Mouse (Mus musculus) kidney, postnatal 0 days (tissue): Measurements from ENCODE around the gene Runx1. TPM values are rescaled to one million over a fixed set of nuclear protein-coding genes. Genes with fewer than 3 reads are reported as not detected.

ENCODE experiments used
- ATAC-seq: fragments of 200-750 bp; cut with Nextera tagmentation; replicated peaks from 2 replicates; pipeline ENCODE4 v1.8.0; 2017; ENCODE audit warnings: low read depth, moderate number of reproducible peaks, moderate TSS enrichment, moderate library complexity; ENCODE audit not compliant: low FRiP score
- DNase-seq: peaks from one replicate; pipeline ENCODE4 v3.0.0-alpha.2; 2016; ENCODE audit warnings: low spot score
- H3K27ac ChIP-seq: fragments of 300-500 bp; sonication (generic); 2 replicates; pipeline ENCODE4 v1.5.1; 2014; ENCODE audit warnings: mild to moderate bottlenecking
- H3K27me3 ChIP-seq: fragments of 300-500 bp; sonication (generic); 2 replicates; pipeline ENCODE4 v1.6.1; 2014; ENCODE audit warnings: low read length, mixed read lengths; ENCODE audit not compliant: insufficient read depth
- H3K36me3 ChIP-seq: fragments of 300-500 bp; sonication (generic); 2 replicates; pipeline ENCODE4 v1.6.1; 2014; ENCODE audit warnings: low read length, mixed read lengths; ENCODE audit not compliant: insufficient read depth
- H3K4me1 ChIP-seq: fragments of 300-500 bp; sonication (generic); replicated peaks from 2 replicates; pipeline ENCODE4 v1.6.1; 2014; ENCODE audit warnings: antibody characterized with exemption, low read length, mixed read lengths; ENCODE audit not compliant: insufficient read depth
- H3K4me2 ChIP-seq: fragments of 300-500 bp; sonication (generic); 2 replicates; pipeline ENCODE4 v1.6.1; 2014; ENCODE audit warnings: mild to moderate bottlenecking, low read length, moderate library complexity, mixed read lengths
- H3K4me3 ChIP-seq: fragments of 300-500 bp; sonication (generic); replicated peaks from 2 replicates; pipeline ENCODE4 v1.5.1; 2014; ENCODE audit warnings: low read depth, low read length
- H3K9ac ChIP-seq: fragments of 300-500 bp; sonication (generic); 2 replicates; pipeline ENCODE4 v1.6.1; 2014; ENCODE audit warnings: low read depth, low read length
- H3K9me3 ChIP-seq: fragments of 300-500 bp; sonication (generic); replicated peaks from 2 replicates; pipeline ENCODE4 v1.6.1; 2016; ENCODE audit warnings: low read length, inconsistent platforms, mixed read lengths
- CTCF ChIP-seq: IDR thresholded peaks from 2 replicates; pipeline ENCODE4 v1.5.1; 2016; ENCODE audit warnings: antibody characterized with exemption, low read depth, mild to moderate bottlenecking, moderate library complexity
- WGBS: fragments of 180-500 bp; shearing (Covaris S2); extraction: QIAGEN DNeasy Blood & Tissue Kit; methylation state at CpG from one replicate; pipeline ENCODE4 v1.1.7; 2014; 5-methylcytosine and 5-hydroxymethylcytosine counted together
- polyA plus RNA-seq: library from polyadenylated mRNA; unstranded; fragments of >200 nt; fragmentation: Nextera tagmentation; extraction: Ambion mirVana; gene quantifications from 2 replicates; pipeline ENCODE4 v1.2.1, GENCODE M21; 2015

Runx1 gene
- polyA plus RNA-seq, 1 experiment from 2014 or later = 1.6 TPM

- no peak overlapping the region for H3K4me2 ChIP-seq
- TF ChIP-seq CTCF = no peak
- WGBS = 89% methylated on average over 7 of the region's 7 CpGs
- no peak overlapping the region for H3K4me3 ChIP-seq
- no peak overlapping the region for H3K9ac ChIP-seq
- no peaks in the 10 kb centered on the region for H3K36me3 ChIP-seq
- H3K27ac ChIP-seq = no peak overlapping the region
- DNase-seq (no peak), ATAC-seq (no peak)
- H3K9me3 ChIP-seq = no peaks in the 10 kb centered on the region
- no peaks in the 10 kb centered on the region for H3K27me3 ChIP-seq
- no peaks in the 10 kb centered on the region for H3K4me1 ChIP-seq
Measured at GRCm38 (mm10) chr16:92739071-92739793, 86.7 kb downstream of the Runx1 start.

- Histone ChIP-seq H3K4me1 (no peaks in the 10 kb centered on the region), H3K27me3 (no peaks in the 10 kb centered on the region), H3K4me3 (no peak overlapping the region), H3K27ac (no peak overlapping the region), H3K4me2 (no peak overlapping the region), H3K9ac (no peak overlapping the region), H3K36me3 (no peaks in the 10 kb centered on the region), H3K9me3 (no peaks in the 10 kb centered on the region)
- no peak for ATAC-seq
- no peak for DNase-seq
- 62% methylated on average over 11 of the region's 11 CpGs for WGBS
- no peak for TF ChIP-seq CTCF
Measured at GRCm38 (mm10) chr16:92738476-92739010, 87.4 kb downstream of the Runx1 start.

- no peak for ATAC-seq
- Histone ChIP-seq H3K4me2 (no peak overlapping the region), H3K36me3 (no peaks in the 10 kb centered on the region), H3K9me3 (no peaks in the 10 kb centered on the region), H3K9ac (no peak overlapping the region), H3K27me3 (no peaks in the 10 kb centered on the region), H3K4me3 (no peak overlapping the region), H3K4me1 (no peaks in the 10 kb centered on the region), H3K27ac (no peak overlapping the region)
- TF ChIP-seq CTCF = no peak
- DNase-seq = no peak
- WGBS = 91% methylated on average over 9 of the region's 9 CpGs
Measured at GRCm38 (mm10) chr16:92726870-92727269, 99.1 kb downstream of the Runx1 start.

GRCm38 (mm10) chr16:92724526-92724925, 101.4 kb downstream of the Runx1 start:
- Histone ChIP-seq H3K27ac (no peak overlapping the region), H3K9ac (no peak overlapping the region), H3K27me3 (no peaks in the 10 kb centered on the region), H3K9me3 (no peaks in the 10 kb centered on the region), H3K4me3 (no peak overlapping the region), H3K4me2 (no peak overlapping the region), H3K36me3 (no peaks in the 10 kb centered on the region), H3K4me1 (no peaks in the 10 kb centered on the region)
- no peak for TF ChIP-seq CTCF
- DNase-seq (no peak), ATAC-seq (no peak)
- WGBS = 79% methylated on average over 3 of the region's 3 CpGs

GRCm38 (mm10) chr16:92720678-92721077, 105.3 kb downstream of the Runx1 start:
- ATAC-seq (no peak), DNase-seq (no peak)
- WGBS = 45% methylated on average over 10 of the region's 10 CpGs
- no peak overlapping the region for H3K4me2 ChIP-seq
- H3K9me3 ChIP-seq = no peaks in the 10 kb centered on the region
- H3K4me3 ChIP-seq = no peak overlapping the region
- no peaks in the 10 kb centered on the region for H3K4me1 ChIP-seq
- no peak overlapping the region for H3K9ac ChIP-seq
- no peaks in the 10 kb centered on the region for H3K36me3 ChIP-seq
- no peak for TF ChIP-seq CTCF
- H3K27ac ChIP-seq = no peak overlapping the region
- H3K27me3 ChIP-seq = no peaks in the 10 kb centered on the region

GRCm38 (mm10) chr16:92719725-92720124, 106.2 kb downstream of the Runx1 start:
- Histone ChIP-seq H3K36me3 (no peaks in the 10 kb centered on the region), H3K4me2 (no peak overlapping the region), H3K27me3 (no peaks in the 10 kb centered on the region), H3K9ac (no peak overlapping the region), H3K9me3 (no peaks in the 10 kb centered on the region), H3K4me3 (no peak overlapping the region), H3K27ac (no peak overlapping the region), H3K4me1 (no peaks in the 10 kb centered on the region)
- TF ChIP-seq CTCF = no peak
- DNase-seq (no peak), ATAC-seq (no peak)
- WGBS = 82% methylated on average over 6 of the region's 6 CpGs
